8 mouse cellular contexts compared by ENCODE assay signal in genomic region chr7:65644643-65645351, GRCm38 (mm10). TPM values are rescaled to one million over a fixed set of nuclear protein-coding genes. Genes with fewer than 3 reads are reported as not detected.
DNase-seq lines count a peak whose midpoint lies in the region; ATAC-seq lines count a peak whose summit lies in the region.

TSS of gene Tarsl2 (plus strand) at chr7:65644898.

- H3K9me3 ChIP-seq in hindbrain, embryonic 14.5 days (ENCODE audit: control insufficient read depth, low read length): no peaks in the 10 kb centered on the region

- peak within 1 kb of the TSS; percentile 82 for H3K27ac ChIP-seq in hindbrain, embryonic 14.5 days

- H3K4me3 ChIP-seq in hindbrain, embryonic 14.5 days (replicated peaks; ENCODE audit: low read length): peak within 1 kb of the TSS; percentile 58

- peak within 1 kb of the TSS; percentile 62 for H3K4me2 ChIP-seq in hindbrain, embryonic 14.5 days (replicated peaks)

- H3K27me3 ChIP-seq in hindbrain, embryonic 14.5 days (ENCODE audit: control insufficient read depth, insufficient read depth, low read length): 0 out of 2 replicates have a peak, but pooled peaks cover 5% of the 10 kb centered on the region

- ATAC-seq in hindbrain, embryonic 14.5 days (ENCODE audit: low FRiP score): peak; percentile 97

- H3K36me3 ChIP-seq in hindbrain, embryonic 14.5 days (replicated peaks; ENCODE audit: control insufficient read depth, insufficient read depth): peaks cover 22% of the 10 kb centered on the region

- DNase-seq in R1 (ENCODE audit: low read depth, low spot score): peak; percentile 94
- peak; percentile 97 to 99 for DNase-seq in cerebellum, postnatal 25 days
- DNase-seq in frontal cortex, postnatal 25 days (ENCODE audit: low spot score in 2 of 2): peak; percentile 78 to 91
- DNase-seq in hindbrain, embryonic 14.5 days (ENCODE audit: low spot score): peak; percentile 90
- DNase-seq in layer of hippocampus, postnatal 36 days: peak; percentile 93
- DNase-seq in lung, postnatal 36 days: peak; percentile 98
- DNase-seq in retina, postnatal 1 day: peak; percentile 97
- DNase-seq in urinary bladder, adult 18-20 months (ENCODE audit: low spot score in 2 of 2): peak; percentile 91 to 94

- H3K9ac ChIP-seq in hindbrain, embryonic 14.5 days: peak within 1 kb of the TSS; percentile 71

- H3K4me1 ChIP-seq in hindbrain, embryonic 14.5 days (replicated peaks; ENCODE audit: control insufficient read depth, insufficient read depth, low read length): no peaks in the 10 kb centered on the region

- under 1% methylated on average over 52 of the region's 64 CpGs for WGBS in hindbrain, embryonic 14.5 days

RNA-seq across cellular contexts. Expression of gene Tarsl2, which starts in this region (rescaled TPM):
- 23.7 and 29.1 TPM in 2 replicates for polyA plus RNA-seq in hindbrain, embryonic 14.5 days (2014; fragmentation: Nextera tagmentation; extraction: Ambion mirVana)
- total RNA-seq in layer of hippocampus, postnatal 36 days (2021): 10 to 100 TPM; 33.9 to 34.3 TPM

Comparison
In these comparisons a context has a peak if more than half of its experiments do, and no peak if none do; other contexts are left out.
1. Peak in every context shown above with its lines: DNase-seq, ATAC-seq, H3K4me3 ChIP-seq and H3K27ac ChIP-seq.